Mouse (Mus musculus) heart, postnatal 0 days (tissue): ENCODE results near the gene Tpm1. TPM values are rescaled to one million over a fixed set of nuclear protein-coding genes. Genes with fewer than 3 reads are reported as not detected.

Source experiments
- ATAC-seq: fragments of 200-750 bp; cut with Nextera tagmentation; 2 replicates; pipeline ENCODE4 v1.8.0; 2017; ENCODE audit warnings: low read depth, moderate number of reproducible peaks, moderate library complexity; ENCODE audit not compliant: insufficient read depth
- DNase-seq: peaks from one replicate; pipeline ENCODE4 v3.0.0-alpha.2; 2016; ENCODE audit warnings: low spot score
- H3K27ac ChIP-seq: fragments of 300-500 bp; sonication (generic); 2 replicates; pipeline ENCODE4 v1.5.1; 2014; ENCODE audit warnings: low read depth, mild to moderate bottlenecking
- H3K27me3 ChIP-seq: fragments of 300-500 bp; sonication (generic); 2 replicates; pipeline ENCODE4 v1.6.1; 2014; ENCODE audit warnings: low read length, mixed read lengths; ENCODE audit not compliant: control insufficient read depth, insufficient read depth
- H3K36me3 ChIP-seq: fragments of 300-500 bp; sonication (generic); replicated peaks from 2 replicates; pipeline ENCODE4 v1.6.1; 2014; ENCODE audit warnings: low read length, mixed read lengths; ENCODE audit not compliant: control insufficient read depth, insufficient read depth
- H3K4me1 ChIP-seq: fragments of 300-500 bp; sonication (generic); 2 replicates; pipeline ENCODE4 v1.6.1; 2014; ENCODE audit warnings: antibody characterized with exemption; ENCODE audit not compliant: control insufficient read depth, insufficient read depth
- H3K4me2 ChIP-seq: fragments of 300-500 bp; sonication (generic); 2 replicates; pipeline ENCODE4 v1.6.1; 2014; ENCODE audit warnings: low read depth, mild to moderate bottlenecking, low read length, moderate library complexity
- H3K4me3 ChIP-seq: fragments of 300-500 bp; sonication (generic); 2 replicates; pipeline ENCODE4 v1.5.1; 2014; ENCODE audit warnings: low read depth, low read length
- H3K9ac ChIP-seq: fragments of 300-500 bp; sonication (generic); replicated peaks from 2 replicates; pipeline ENCODE4 v1.6.1; 2014; ENCODE audit warnings: low read depth, low read length, mixed read lengths
- H3K9me3 ChIP-seq: fragments of 300-500 bp; sonication (generic); replicated peaks from 2 replicates; pipeline ENCODE4 v1.6.1; 2016; ENCODE audit warnings: low read length; ENCODE audit not compliant: control insufficient read depth
- CTCF ChIP-seq: IDR thresholded peaks from 2 replicates; pipeline ENCODE4 v1.5.1; 2016; ENCODE audit warnings: antibody characterized with exemption, control low read depth, low read depth
- EP300 ChIP-seq: IDR thresholded peaks from 2 replicates; pipeline ENCODE4 v1.6.1; 2016; ENCODE audit warnings: antibody characterized with exemption, low read depth
- WGBS: fragments of 180-500 bp; shearing (Covaris S2); extraction: QIAGEN DNeasy Blood & Tissue Kit; methylation state at CpG from one replicate; pipeline ENCODE4 v1.1.7; 2014; 5-methylcytosine and 5-hydroxymethylcytosine counted together
- polyA plus RNA-seq: library from polyadenylated mRNA; unstranded; fragments of >200 nt; fragmentation: Nextera tagmentation; extraction: Ambion mirVana; gene quantifications from 2 replicates; pipeline ENCODE4 v1.2.1, GENCODE M21; 2015
- total RNA-seq: library from RNA; depleted of rRNA; stranded (reverse); fragments of >200 nt; gene quantifications from 2 replicates; pipeline ENCODE4 v1.2.3, GENCODE M21; 2014; ENCODE audit warnings: low replicate concordance

Tpm1 gene
- total and polyA plus RNA-seq, 2 experiments from 2014 or later = 3,533 to 10,309 TPM

GRCm38 (mm10) chr9:67071596-67071995, 22.4 kb upstream of the Tpm1 start:
- H3K4me1 ChIP-seq = 0 out of 2 replicates have a peak, but pooled peaks cover 6% of the 10 kb centered on the region
- H3K27me3 ChIP-seq = no peaks in the 10 kb centered on the region
- H3K9ac ChIP-seq = no peak overlapping the region
- DNase-seq (no peak), ATAC-seq (0 out of 2 replicates have a peak, but pooled peaks have one; percentile 27)
- no peaks in the 10 kb centered on the region for H3K36me3 ChIP-seq
- no peak overlapping the region for H3K4me2 ChIP-seq
- TF ChIP-seq EP300 (no peak), CTCF (no peak)
- H3K9me3 ChIP-seq = no peaks in the 10 kb centered on the region
- H3K4me3 ChIP-seq = no peak overlapping the region
- peak overlapping the region; percentile 26; the same call in 1 of the 2 replicates for H3K27ac ChIP-seq
- 22% methylated on average over 7 of the region's 7 CpGs for WGBS

GRCm38 (mm10) chr9:67071103-67071502, 21.9 kb upstream of the Tpm1 start:
- TF ChIP-seq CTCF (no peak), EP300 (no peak)
- Histone ChIP-seq H3K4me3 (no peak overlapping the region), H3K9me3 (no peaks in the 10 kb centered on the region), H3K27ac (peak overlapping the region; percentile 26; the same call in 1 of the 2 replicates), H3K4me1 (0 out of 2 replicates have a peak, but pooled peaks cover 6% of the 10 kb centered on the region), H3K36me3 (no peaks in the 10 kb centered on the region), H3K9ac (no peak overlapping the region), H3K27me3 (no peaks in the 10 kb centered on the region), H3K4me2 (no peak overlapping the region)
- WGBS = 24% methylated on average over 6 of the region's 6 CpGs
- DNase-seq = no peak
- 0 out of 2 replicates have a peak, but pooled peaks have one; percentile 24 for ATAC-seq

DNA sequence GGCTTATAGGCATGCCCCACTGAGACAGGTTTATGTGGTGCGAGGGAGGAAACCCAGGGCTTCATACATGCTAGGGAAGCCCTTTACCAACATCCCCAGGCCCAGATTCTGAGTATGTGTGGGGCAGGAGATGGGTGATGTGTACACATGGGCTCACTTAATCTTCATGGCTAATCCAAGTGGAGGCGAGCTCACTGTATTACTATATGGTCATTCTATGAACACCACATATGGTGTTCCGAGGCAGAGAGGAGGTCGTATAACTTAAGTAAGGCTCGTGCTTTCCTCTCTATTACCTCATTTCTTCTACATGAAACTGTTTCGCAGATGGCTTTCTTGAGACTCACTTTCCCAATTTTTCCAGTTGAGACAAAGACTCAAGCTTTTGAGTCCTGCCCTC, 17.4 kb upstream of the Tpm1 start:
- no peaks in the 10 kb centered on the region for H3K27me3 ChIP-seq
- 91% methylated on average over 6 of the region's 6 CpGs for WGBS
- H3K36me3 ChIP-seq = no peaks in the 10 kb centered on the region
- no peaks in the 10 kb centered on the region for H3K9me3 ChIP-seq
- no peak overlapping the region for H3K27ac ChIP-seq
- 0 out of 2 replicates have a peak, but pooled peaks cover 6% of the 10 kb centered on the region for H3K4me1 ChIP-seq
- H3K9ac ChIP-seq = no peak overlapping the region; the same call in 1 of the 2 replicates
- H3K4me3 ChIP-seq = no peak overlapping the region
- ATAC-seq (no peak), DNase-seq (no peak)
- no peak overlapping the region for H3K4me2 ChIP-seq
- TF ChIP-seq CTCF (no peak), EP300 (no peak)

DNA sequence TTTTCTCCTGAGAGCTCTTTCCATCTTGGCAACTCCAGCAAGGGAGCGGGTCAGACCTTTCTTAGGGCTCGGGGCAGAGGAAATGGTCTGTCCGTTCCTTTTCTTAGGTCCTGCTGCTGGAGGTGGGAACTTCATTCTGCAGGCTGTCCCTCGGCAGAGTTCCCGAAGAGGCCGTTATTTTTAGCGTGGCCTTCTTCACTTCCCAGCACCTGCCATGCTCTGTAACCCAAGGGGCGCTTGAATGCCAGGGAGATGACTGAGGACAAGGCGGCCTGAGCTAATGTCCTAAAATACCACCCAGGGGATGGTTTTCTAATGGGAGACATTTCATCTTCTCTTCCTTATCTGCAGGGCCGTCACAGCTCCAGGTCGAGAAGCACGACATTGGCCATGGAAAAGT, 10.5 kb upstream of the Tpm1 start:
- 29% methylated on average over 12 of the region's 12 CpGs for WGBS
- DNase-seq (no peak), ATAC-seq (0 out of 2 replicates have a peak, but pooled peaks have one; percentile 45)
- no peak overlapping the region for H3K4me2 ChIP-seq
- no peak overlapping the region for H3K9ac ChIP-seq
- TF ChIP-seq CTCF (no peak), EP300 (no peak)
- peak overlapping the region; percentile 50; the same call in 1 of the 2 replicates for H3K27ac ChIP-seq
- peaks cover 17% of the 10 kb centered on the region for H3K4me1 ChIP-seq
- no peaks in the 10 kb centered on the region for H3K9me3 ChIP-seq
- H3K27me3 ChIP-seq = no peaks in the 10 kb centered on the region
- H3K4me3 ChIP-seq = no peak overlapping the region
- H3K36me3 ChIP-seq = no peaks in the 10 kb centered on the region

- ATAC-seq = peak; percentile 61; the same call in 1 of the 2 replicates
- no peak overlapping the region for H3K27ac ChIP-seq
Observed at GRCm38 (mm10) chr9:67058366-67058765, 9.2 kb upstream of the Tpm1 start.

GRCm38 (mm10) chr9:67050736-67051337, 1.6 kb upstream of the Tpm1 start:
- no peak for DNase-seq
- Histone ChIP-seq H3K9ac (no peak overlapping the region), H3K36me3 (peaks cover 5% of the 10 kb centered on the region; the same call in 1 of the 2 replicates), H3K9me3 (no peaks in the 10 kb centered on the region), H3K27me3 (no peaks in the 10 kb centered on the region), H3K4me2 (no peak overlapping the region), H3K4me1 (0 out of 2 replicates have a peak, but pooled peaks cover 5% of the 10 kb centered on the region), H3K4me3 (no peak overlapping the region), H3K27ac (no peak overlapping the region)
- no peak for ATAC-seq
- whole genome bisulfite sequencing = 74% methylated on average over 6 of the region's 6 CpGs
- TF ChIP-seq CTCF (no peak), EP300 (no peak)

More at GRCm38 (mm10) chr9:67058366-67058765, 9.2 kb upstream of the Tpm1 start:
- DNase-seq = no peak
- no peaks in the 10 kb centered on the region for H3K36me3 ChIP-seq
- H3K9ac ChIP-seq = no peak overlapping the region
- no peak overlapping the region for H3K4me3 ChIP-seq
- WGBS = 44% methylated on average over 6 of the region's 6 CpGs
- H3K27me3 ChIP-seq = no peaks in the 10 kb centered on the region
- H3K4me1 ChIP-seq = peaks cover 17% of the 10 kb centered on the region
- TF ChIP-seq EP300 (no peak), CTCF (no peak)
- no peak overlapping the region for H3K4me2 ChIP-seq
- no peaks in the 10 kb centered on the region for H3K9me3 ChIP-seq
